Mouse (Mus musculus): ENCODE results near the gene Galnt18. TPM values are rescaled to one million over a fixed set of nuclear protein-coding genes. Genes with fewer than 3 reads are reported as not detected.

Galnt18 gene
- total RNA-seq, 2 experiments from 2014 or later, result 11.2 to 12.5 TPM

GRCm38 (mm10) chr7:111466720-111467119 is 313.1 kb downstream of the Galnt18 start:
- DNase-seq, result no peak

GRCm38 (mm10) chr7:111466121-111466520 is 313.7 kb downstream of the Galnt18 start:
- no peak for DNase-seq

DNA sequence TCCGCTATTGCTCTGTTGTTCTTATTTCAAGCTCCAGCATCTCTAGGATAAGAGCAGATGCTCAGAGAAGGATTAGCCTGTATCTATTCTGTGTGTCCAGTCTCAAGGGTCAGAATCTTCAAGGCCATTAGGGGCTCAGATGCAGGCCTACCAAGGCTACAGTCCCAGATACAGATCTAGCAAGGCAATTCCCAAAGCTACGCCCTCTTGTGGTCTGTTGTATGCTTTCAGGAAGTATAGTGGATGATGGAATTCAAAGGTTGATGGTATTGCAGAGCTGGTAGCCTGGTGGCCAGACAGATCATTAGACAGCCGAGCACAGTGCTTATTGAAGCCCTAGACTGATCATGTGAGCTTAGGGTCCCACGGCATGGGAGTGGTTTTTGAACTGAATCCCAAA is 320.1 kb downstream of the Galnt18 start:
- no peak for DNase-seq

DNA sequence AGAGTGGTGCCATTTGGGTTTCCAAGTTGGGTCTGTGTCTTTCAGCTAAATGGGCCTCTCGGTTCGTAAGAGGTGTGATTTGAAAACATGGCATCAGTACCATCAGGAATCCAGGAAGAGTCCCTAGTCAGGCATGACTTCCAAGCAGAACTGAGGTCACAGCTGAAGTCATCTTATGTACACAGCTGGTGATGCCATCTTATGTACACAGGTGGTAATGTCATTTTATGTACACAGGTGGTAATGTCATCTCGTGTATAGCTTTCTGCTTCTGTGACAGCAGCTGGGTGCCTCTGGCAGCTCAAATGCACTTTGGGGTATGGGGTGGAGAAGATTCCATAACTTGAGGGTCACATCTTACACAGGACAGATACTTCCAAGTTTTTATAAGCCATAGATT is 323.8 kb downstream of the Galnt18 start:
- no peak for DNase-seq

GRCm38 (mm10) chr7:111455541-111455940 is 324.2 kb downstream of the Galnt18 start:
- no peak for DNase-seq

DNA sequence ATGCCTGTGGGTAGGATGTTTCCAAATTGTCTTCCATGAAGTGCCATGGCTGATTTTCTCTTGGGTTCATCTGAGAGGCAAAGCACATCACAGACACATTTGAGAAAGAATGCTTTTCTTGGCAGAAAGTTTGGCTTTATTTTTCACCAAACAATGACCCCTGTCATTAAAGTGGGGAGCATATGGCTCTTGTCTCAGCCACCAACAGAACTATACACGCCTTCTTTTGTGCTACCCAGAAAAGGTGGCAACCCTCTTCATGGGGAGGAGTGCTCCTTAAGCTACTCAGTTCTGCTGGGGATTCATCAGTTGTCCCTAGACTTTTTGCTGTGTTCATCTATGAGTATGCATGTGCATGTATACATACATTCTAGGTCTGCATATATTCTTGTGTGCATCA is 327.8 kb downstream of the Galnt18 start:
- no peak for DNase-seq

- DNase-seq, result no peak
These were observed 329.3 kb downstream of the Galnt18 start for GRCm38 (mm10) chr7:111450286-111451095.

GRCm38 (mm10) chr7:111433173-111433572 is 346.6 kb downstream of the Galnt18 start:
- no peak for DNase-seq

GRCm38 (mm10) chr7:111427392-111427791 is 352.4 kb downstream of the Galnt18 start:
- DNase-seq, result no peak

Small RNA genes lying within 50 kb of the gene (microRNA-seq; reads per million reads assigned to microRNA genes)
- gene Gm25787, result 0 reads per million in 2 experiments

Other genes with a start within 250 kb of the Galnt18 start
- 10 to 100 TPM; 83.2 to 89.4 TPM for gene Usp47, start 243.5 kb upstream of the Galnt18 start, total RNA-seq (2021)

Measured in heart, adult 18-20 months (tissue).